Mouse (Mus musculus) embryonic facial prominence, embryonic 14.5 days (tissue): Measurements from ENCODE around the gene Fcho2. TPM values are rescaled to one million over a fixed set of nuclear protein-coding genes. Genes with fewer than 3 reads are reported as not detected.

Experiments
- ATAC-seq: fragments of 200-750 bp; cut with Nextera tagmentation; 2 replicates; pipeline ENCODE4 v1.8.0; 2017; ENCODE audit warnings: low read depth, moderate number of reproducible peaks, moderate TSS enrichment
- DNase-seq: peaks from one replicate; pipeline ENCODE4 v3.0.0-alpha.2; 2015; ENCODE audit warnings: low spot score
- H3K27ac ChIP-seq: fragments of 300-500 bp; sonication (generic); replicated peaks from 2 replicates; pipeline ENCODE4 v1.5.1; 2014; ENCODE audit warnings: low read depth, mild to moderate bottlenecking, low read length, moderate library complexity
- H3K27me3 ChIP-seq: fragments of 300-500 bp; sonication (generic); replicated peaks from 2 replicates; pipeline ENCODE4 v1.6.1; 2014; ENCODE audit warnings: low read length; ENCODE audit not compliant: control insufficient read depth, insufficient read depth
- H3K36me3 ChIP-seq: fragments of 300-500 bp; sonication (generic); 2 replicates; pipeline ENCODE4 v1.6.1; 2014; ENCODE audit warnings: low read length, mixed read lengths; ENCODE audit not compliant: control insufficient read depth, insufficient read depth
- H3K4me1 ChIP-seq: fragments of 300-500 bp; sonication (generic); 2 replicates; pipeline ENCODE4 v1.6.1; 2014; ENCODE audit warnings: antibody characterized with exemption, low read length; ENCODE audit not compliant: control insufficient read depth, insufficient read depth
- H3K4me2 ChIP-seq: fragments of 300-500 bp; sonication (generic); 2 replicates; pipeline ENCODE4 v1.6.1; 2014; ENCODE audit warnings: low read depth, mild to moderate bottlenecking, low read length, moderate library complexity, mixed read lengths
- H3K4me3 ChIP-seq: fragments of 300-500 bp; sonication (generic); 2 replicates; pipeline ENCODE4 v1.5.1; 2014; ENCODE audit warnings: low read depth, mild to moderate bottlenecking, low read length
- H3K9ac ChIP-seq: fragments of 300-500 bp; sonication (generic); 2 replicates; pipeline ENCODE4 v1.6.1; 2014; ENCODE audit warnings: low read depth, mild to moderate bottlenecking, low read length, moderate library complexity, mixed read lengths
- H3K9me3 ChIP-seq: fragments of 300-500 bp; sonication (generic); 2 replicates; pipeline ENCODE4 v1.6.1; 2016; ENCODE audit warnings: low read length; ENCODE audit not compliant: control insufficient read depth
- WGBS: fragments of 180-500 bp; shearing (Covaris S2); extraction: QIAGEN DNeasy Blood & Tissue Kit; methylation state at CpG from one replicate; pipeline ENCODE4 v1.1.7; 2014; 5-methylcytosine and 5-hydroxymethylcytosine counted together
- polyA plus RNA-seq: library from polyadenylated mRNA; unstranded; fragments of >200 nt; fragmentation: Nextera tagmentation; extraction: Ambion mirVana; gene quantifications from 2 replicates; pipeline ENCODE4 v1.2.1, GENCODE M21; 2014

Fcho2 gene
- polyA plus RNA-seq, 1 experiment from 2014 or later, result 25.2 TPM

- ATAC-seq (no peak), DNase-seq (no peak)
- H3K27ac ChIP-seq, result no peak overlapping the region
- no peak overlapping the region for H3K4me2 ChIP-seq
- 0 out of 2 replicates have a peak, but pooled peaks cover 3% of the 10 kb centered on the region for H3K4me1 ChIP-seq
- no peak overlapping the region for H3K4me3 ChIP-seq
- WGBS, result 47% methylated on average over 11 of the region's 11 CpGs
- H3K27me3 ChIP-seq, result no peaks in the 10 kb centered on the region
- H3K9ac ChIP-seq, result no peak overlapping the region
- no peaks in the 10 kb centered on the region for H3K9me3 ChIP-seq
- no peaks in the 10 kb centered on the region for H3K36me3 ChIP-seq
Measured at GRCm38 (mm10) chr13:98689605-98690290, 125.5 kb downstream of the Fcho2 start.

- no peak overlapping the region for H3K9ac ChIP-seq
- no peak overlapping the region for H3K27ac ChIP-seq
- no peaks in the 10 kb centered on the region for H3K9me3 ChIP-seq
- H3K4me3 ChIP-seq, result no peak overlapping the region
- H3K27me3 ChIP-seq, result no peaks in the 10 kb centered on the region
- ATAC-seq (no peak), DNase-seq (no peak)
- H3K4me1 ChIP-seq, result no peaks in the 10 kb centered on the region
- H3K4me2 ChIP-seq, result no peak overlapping the region
- WGBS, result 58% methylated on average over 9 of the region's 9 CpGs
- H3K36me3 ChIP-seq, result no peaks in the 10 kb centered on the region
Measured at GRCm38 (mm10) chr13:98687931-98688330, 127.3 kb downstream of the Fcho2 start.

- Histone ChIP-seq H3K9ac (no peak overlapping the region), H3K27ac (no peak overlapping the region), H3K27me3 (no peaks in the 10 kb centered on the region), H3K36me3 (no peaks in the 10 kb centered on the region), H3K4me3 (no peak overlapping the region), H3K4me2 (no peak overlapping the region), H3K4me1 (peaks cover 6% of the 10 kb centered on the region; the same call in 1 of the 2 replicates), H3K9me3 (no peaks in the 10 kb centered on the region)
- DNase-seq, result no peak
- 59% methylated on average over 7 of the region's 9 CpGs for WGBS
- no peak for ATAC-seq
Measured at GRCm38 (mm10) chr13:98684144-98684900, 130.9 kb downstream of the Fcho2 start.

- ATAC-seq, result no peak
- Histone ChIP-seq H3K9ac (no peak overlapping the region), H3K36me3 (no peaks in the 10 kb centered on the region), H3K9me3 (no peaks in the 10 kb centered on the region), H3K4me2 (no peak overlapping the region), H3K4me1 (peaks cover 6% of the 10 kb centered on the region; the same call in 1 of the 2 replicates), H3K27ac (no peak overlapping the region), H3K4me3 (no peak overlapping the region), H3K27me3 (no peaks in the 10 kb centered on the region)
- WGBS, result 92% methylated on average over 2 of the region's 2 CpGs
- DNase-seq, result no peak
Measured at GRCm38 (mm10) chr13:98683412-98683811, 131.8 kb downstream of the Fcho2 start.

- Histone ChIP-seq H3K9me3 (no peaks in the 10 kb centered on the region), H3K4me2 (no peak overlapping the region), H3K27ac (no peak overlapping the region), H3K4me3 (no peak overlapping the region), H3K4me1 (peaks cover 6% of the 10 kb centered on the region; the same call in 1 of the 2 replicates), H3K9ac (no peak overlapping the region), H3K36me3 (no peaks in the 10 kb centered on the region), H3K27me3 (no peaks in the 10 kb centered on the region)
- DNase-seq (no peak), ATAC-seq (no peak)
- 75% methylated on average over 5 of the region's 5 CpGs for WGBS
Measured at GRCm38 (mm10) chr13:98680470-98681060, 134.7 kb downstream of the Fcho2 start.

- Histone ChIP-seq H3K27ac (no peak overlapping the region), H3K27me3 (no peaks in the 10 kb centered on the region), H3K9ac (no peak overlapping the region), H3K9me3 (no peaks in the 10 kb centered on the region), H3K4me1 (peaks cover 6% of the 10 kb centered on the region; the same call in 1 of the 2 replicates), H3K4me2 (no peak overlapping the region), H3K4me3 (no peak overlapping the region), H3K36me3 (no peaks in the 10 kb centered on the region)
- ATAC-seq (0 out of 2 replicates have a peak, but pooled peaks have one; percentile 41), DNase-seq (peak; percentile 66)
- WGBS, result 22% methylated on average over 4 of the region's 4 CpGs
Measured at GRCm38 (mm10) chr13:98679631-98680041, 135.6 kb downstream of the Fcho2 start.

- ATAC-seq (no peak), DNase-seq (no peak)
- Histone ChIP-seq H3K27me3 (no peaks in the 10 kb centered on the region), H3K36me3 (no peaks in the 10 kb centered on the region), H3K4me3 (no peak overlapping the region), H3K27ac (no peak overlapping the region), H3K9ac (no peak overlapping the region), H3K4me2 (no peak overlapping the region), H3K9me3 (no peaks in the 10 kb centered on the region), H3K4me1 (peaks cover 6% of the 10 kb centered on the region; the same call in 1 of the 2 replicates)
- WGBS, result 79% methylated on average over 1 of the region's 1 CpGs
Measured at GRCm38 (mm10) chr13:98679230-98679629, 136.0 kb downstream of the Fcho2 start.

- no peak for DNase-seq
Measured at GRCm38 (mm10) chr13:98673922-98674321, 141.3 kb downstream of the Fcho2 start.

More at GRCm38 (mm10) chr13:98673922-98674321, 141.3 kb downstream of the Fcho2 start:
- Histone ChIP-seq H3K4me2 (no peak overlapping the region), H3K4me1 (no peaks in the 10 kb centered on the region), H3K27ac (no peak overlapping the region), H3K27me3 (no peaks in the 10 kb centered on the region), H3K9me3 (no peaks in the 10 kb centered on the region), H3K36me3 (no peaks in the 10 kb centered on the region), H3K4me3 (no peak overlapping the region), H3K9ac (no peak overlapping the region)
- ATAC-seq, result no peak
- WGBS, result 70% methylated on average over 4 of the region's 4 CpGs
